Mouse (Mus musculus): ENCODE measurements around the gene Hmcn1. TPM values are rescaled to one million over a fixed set of nuclear protein-coding genes. Genes with fewer than 3 reads are reported as not detected.

Gene Hmcn1
- total RNA-seq, 2 experiments from 2014 or later = 12.9 to 13.1 TPM

DNA sequence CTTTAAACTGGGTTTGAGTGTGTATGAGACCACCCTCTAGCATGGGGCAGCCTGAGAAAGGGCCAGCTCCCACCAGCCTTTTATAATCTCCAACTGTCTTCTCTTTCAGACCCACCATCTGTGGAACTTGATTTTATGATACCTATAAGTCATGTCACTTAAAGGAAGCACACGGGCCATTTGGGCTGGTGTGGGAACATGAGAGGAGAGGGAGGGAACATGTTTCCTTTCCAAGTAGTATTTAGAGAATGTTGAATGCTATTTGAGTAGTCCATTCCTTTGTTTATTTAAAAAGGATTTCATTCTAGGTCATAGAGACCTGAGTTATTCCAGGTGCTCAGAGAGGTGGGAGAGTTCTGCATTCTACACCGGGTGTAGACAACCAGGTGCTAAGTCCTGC, 1.4 kb upstream of the Hmcn1 start:
- DNase-seq = no peak
- intact Hi-C loops (cut with DNase I) = loop anchor here (2.0 to 5.0 kb wide), 3 partner anchors 14 to 72 kb away; no protein-coding TSS in a partner anchor

- DNase-seq = no peak
- intact Hi-C loops (cut with DNase I) = loop anchor here (2.0 to 5.0 kb wide), 2 partner anchors 16 to 70 kb away; no protein-coding TSS in a partner anchor
Measured at GRCm38 (mm10) chr1:150992711-150993161, 499 bp downstream of the Hmcn1 start.

DNA sequence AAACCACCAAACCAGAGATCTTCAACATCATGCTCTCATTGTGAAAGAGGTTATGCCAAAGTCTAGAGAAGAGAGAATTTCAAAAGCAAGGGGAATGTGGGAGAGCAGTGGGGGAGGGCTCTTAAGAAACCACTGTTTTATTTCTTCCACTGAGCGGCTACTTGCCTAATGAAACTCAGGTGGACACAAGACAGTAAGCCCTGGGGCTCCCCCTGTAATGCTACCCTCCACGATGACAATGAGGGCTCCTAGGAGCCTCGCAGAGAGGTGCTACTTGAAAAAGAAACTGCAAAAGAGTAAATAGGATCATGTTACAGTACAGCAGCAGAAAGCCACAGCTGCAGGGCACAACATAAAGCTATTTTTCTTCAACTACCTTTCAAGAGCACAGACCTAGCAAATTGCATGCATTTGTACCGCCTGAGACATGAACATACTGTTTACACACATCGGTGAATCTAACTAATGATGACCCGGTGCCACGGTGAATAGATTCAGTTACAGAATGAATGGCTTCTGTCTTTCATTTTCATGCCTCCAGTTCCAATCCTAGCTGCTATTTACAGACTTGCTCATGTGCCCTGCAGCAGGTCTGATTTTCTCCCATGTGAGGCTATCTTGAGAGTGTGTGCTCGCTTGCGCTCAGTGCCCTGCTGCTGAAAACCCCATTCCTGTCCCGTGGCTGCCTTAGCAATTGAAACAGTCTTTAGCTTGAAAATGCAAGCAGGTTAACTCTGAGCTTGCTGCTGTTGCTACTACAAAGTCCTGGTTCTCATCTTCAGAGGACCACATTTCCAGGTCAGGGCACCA, 1.3 kb downstream of the Hmcn1 start:
- intact Hi-C loops (cut with DNase I) = loop anchor here (2.0 to 5.0 kb wide), 2 partner anchors 15 to 70 kb away; no protein-coding TSS in a partner anchor
- DNase-seq = peak; percentile 14 to 33

GRCm38 (mm10) chr1:150984888-150985287, 8.3 kb downstream of the Hmcn1 start:
- no peak for DNase-seq
- intact Hi-C loops (cut with DNase I) = no loop called here

DNA sequence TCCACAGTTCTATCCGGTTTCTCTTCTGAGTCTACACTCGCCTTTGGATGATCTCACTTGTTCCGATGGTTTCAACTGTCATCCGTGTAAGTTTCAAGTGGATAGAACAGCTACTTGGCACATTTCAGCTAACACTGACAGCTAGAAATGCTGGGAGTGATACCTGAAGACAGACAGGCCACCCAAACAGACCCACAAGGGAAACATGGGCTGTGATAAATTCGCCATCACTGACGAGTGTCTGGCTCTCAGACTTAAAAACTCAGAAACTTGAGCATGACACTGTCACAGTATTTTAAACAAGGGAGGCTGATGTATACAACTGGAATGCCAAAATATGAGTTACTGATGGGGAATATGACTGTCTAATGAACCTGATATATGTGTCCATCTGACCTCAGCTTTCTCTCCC, 9.1 kb downstream of the Hmcn1 start:
- intact Hi-C loops (cut with DNase I) = no loop called here
- DNase-seq = no peak

- no peak for DNase-seq
- intact Hi-C loops (cut with DNase I) = no loop called here
Measured at GRCm38 (mm10) chr1:150978651-150979050, 14.6 kb downstream of the Hmcn1 start.

GRCm38 (mm10) chr1:150976263-150976662, 17.0 kb downstream of the Hmcn1 start:
- intact Hi-C loops (cut with DNase I) = loop anchor here (2.0 kb wide), 1 partner anchor 17 kb away; the partner anchor contains the start of gene Hmcn1
- peak; percentile 25 to 43 for DNase-seq

GRCm38 (mm10) chr1:150959486-150960074, 33.7 kb downstream of the Hmcn1 start:
- intact Hi-C loops (cut with DNase I) = loop anchor here (5.0 kb wide), 1 partner anchor 38 kb away; no protein-coding TSS in a partner anchor
- no peak for DNase-seq

DNA sequence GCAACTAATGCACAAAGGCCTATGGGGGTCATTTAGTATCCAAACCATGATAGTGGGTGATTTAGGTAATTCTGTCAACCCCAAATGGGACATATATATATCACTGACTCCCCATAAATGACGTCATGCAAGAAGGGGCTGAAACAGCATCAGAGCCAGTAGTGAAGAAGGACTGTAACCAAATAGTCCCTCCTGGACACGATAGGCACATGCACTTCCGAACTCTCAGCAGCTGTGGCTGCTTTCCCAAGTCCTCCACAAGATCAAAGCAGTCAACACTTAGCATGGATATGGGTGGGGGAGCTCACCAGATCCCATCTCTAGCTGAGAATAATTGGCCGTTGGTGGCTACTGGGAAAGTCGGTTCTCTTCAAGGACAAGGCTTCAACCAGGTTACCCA, 42.2 kb downstream of the Hmcn1 start:
- DNase-seq = no peak
- intact Hi-C loops (cut with DNase I) = no loop called here

- intact Hi-C loops (cut with DNase I) = no loop called here
- DNase-seq = no peak
Measured at GRCm38 (mm10) chr1:150950046-150950445, 43.2 kb downstream of the Hmcn1 start.

GRCm38 (mm10) chr1:150948911-150949310, 44.3 kb downstream of the Hmcn1 start:
- DNase-seq = no peak
- intact Hi-C loops (cut with DNase I) = no loop called here

DNA sequence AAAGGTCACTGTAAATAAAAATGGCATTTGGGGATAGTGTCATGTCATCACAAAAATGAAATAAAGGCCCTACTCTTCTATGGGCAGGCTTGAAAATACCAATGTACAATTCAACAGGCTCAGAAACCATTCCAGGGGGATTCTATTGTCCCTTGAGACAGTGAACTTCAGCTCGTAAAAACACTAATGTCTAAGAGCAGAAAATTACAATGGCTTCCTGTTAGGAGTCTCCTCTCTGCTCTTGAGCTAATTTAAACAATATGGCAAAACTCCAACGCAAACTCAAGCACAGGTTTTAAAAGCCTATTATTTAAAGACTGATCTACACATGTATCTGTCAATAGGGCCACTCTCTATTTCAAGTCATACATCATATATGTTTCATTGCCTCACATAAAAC, 49.6 kb downstream of the Hmcn1 start:
- intact Hi-C loops (cut with DNase I) = no loop called here

DNA sequence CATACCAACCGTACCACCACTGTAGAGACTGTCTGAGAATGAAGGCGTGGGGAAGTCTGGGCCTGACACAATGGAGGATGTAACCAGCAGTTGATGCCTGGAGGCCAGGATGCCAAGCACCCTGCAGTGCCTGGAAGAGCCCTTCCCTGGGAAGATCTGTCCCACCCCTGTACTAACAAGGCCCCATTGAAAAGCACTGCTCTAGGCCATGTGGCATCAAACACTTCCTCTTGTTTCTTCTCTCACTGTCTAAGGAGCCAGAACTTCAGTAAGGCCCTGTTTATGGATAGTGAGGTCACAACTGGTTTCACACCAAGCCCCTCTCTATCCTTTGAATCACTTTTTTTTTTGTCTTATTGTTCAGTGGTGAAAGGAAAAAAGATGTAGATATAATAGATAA, 51.1 kb downstream of the Hmcn1 start:
- intact Hi-C loops (cut with DNase I) = no loop called here
- DNase-seq = no peak

More for the DNA sequence above, 49.6 kb downstream of the Hmcn1 start:
- no peak for DNase-seq

DNA sequence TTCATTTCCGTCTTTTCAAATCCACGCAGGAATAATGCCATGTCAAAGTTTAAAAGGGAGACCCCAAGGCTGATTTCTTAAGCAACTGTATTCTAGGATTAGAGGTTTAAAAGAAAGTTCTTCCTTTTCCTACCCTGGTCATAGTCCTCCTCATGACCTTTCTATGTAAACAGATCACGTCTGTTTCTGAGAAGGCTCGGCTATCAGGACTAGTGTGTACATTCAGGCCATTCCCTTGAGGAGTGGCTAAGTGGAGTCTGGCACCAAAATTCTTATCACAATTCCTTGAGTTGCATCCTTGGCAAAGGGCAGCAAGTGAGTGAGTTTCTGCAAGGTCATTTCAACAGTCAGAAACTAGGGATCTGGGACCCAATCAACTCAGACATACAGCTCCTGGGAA, 56.4 kb downstream of the Hmcn1 start:
- intact Hi-C loops (cut with DNase I) = no loop called here
- no peak for DNase-seq

DNA sequence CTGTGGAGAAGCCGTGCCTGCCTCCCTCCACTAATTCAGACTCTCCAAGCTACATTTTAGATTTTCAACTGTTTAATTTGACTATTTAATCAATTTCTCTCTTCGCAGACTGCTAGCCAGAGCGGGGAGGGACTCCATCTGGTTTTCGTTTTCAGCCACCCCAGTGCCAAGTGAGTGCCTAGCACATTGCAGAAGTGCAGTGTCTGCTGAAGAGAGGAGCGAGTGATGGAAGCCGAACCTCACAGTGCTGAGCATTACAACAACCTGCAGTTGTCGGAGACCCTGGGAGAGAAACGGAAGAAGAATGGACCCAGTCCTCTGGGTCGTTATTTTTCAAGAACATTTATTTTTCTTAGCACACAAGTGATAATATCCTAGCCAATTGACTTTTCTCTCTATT, 59.6 kb downstream of the Hmcn1 start:
- intact Hi-C loops (cut with DNase I) = no loop called here

GRCm38 (mm10) chr1:150920860-150921259, 72.4 kb downstream of the Hmcn1 start:
- no peak for DNase-seq
- intact Hi-C loops (cut with DNase I) = loop anchor here (1.0 to 5.0 kb wide), 4 partner anchors 71 to 379 kb away; partner anchors contain the start of gene Hmcn1

More for the DNA sequence above, 59.6 kb downstream of the Hmcn1 start:
- peak; percentile 12 to 18 for DNase-seq

GRCm38 (mm10) chr1:150920276-150920675, 73.0 kb downstream of the Hmcn1 start:
- intact Hi-C loops (cut with DNase I) = loop anchor here (1.0 to 5.0 kb wide), 4 partner anchors 72 to 378 kb away; partner anchors contain the start of gene Hmcn1
- DNase-seq = peak; percentile 50 to 78

GRCm38 (mm10) chr1:150914936-150915335, 78.3 kb downstream of the Hmcn1 start:
- peak in 1 of 2 experiments; percentile 20 for DNase-seq

GRCm38 (mm10) chr1:150913586-150914136, 79.6 kb downstream of the Hmcn1 start:
- DNase-seq = no peak
- intact Hi-C loops (cut with DNase I) = no loop called here

More at GRCm38 (mm10) chr1:150914936-150915335, 78.3 kb downstream of the Hmcn1 start:
- intact Hi-C loops (cut with DNase I) = loop anchor here (5.0 kb wide), 1 partner anchor 88 kb away; no protein-coding TSS in a partner anchor

DNA sequence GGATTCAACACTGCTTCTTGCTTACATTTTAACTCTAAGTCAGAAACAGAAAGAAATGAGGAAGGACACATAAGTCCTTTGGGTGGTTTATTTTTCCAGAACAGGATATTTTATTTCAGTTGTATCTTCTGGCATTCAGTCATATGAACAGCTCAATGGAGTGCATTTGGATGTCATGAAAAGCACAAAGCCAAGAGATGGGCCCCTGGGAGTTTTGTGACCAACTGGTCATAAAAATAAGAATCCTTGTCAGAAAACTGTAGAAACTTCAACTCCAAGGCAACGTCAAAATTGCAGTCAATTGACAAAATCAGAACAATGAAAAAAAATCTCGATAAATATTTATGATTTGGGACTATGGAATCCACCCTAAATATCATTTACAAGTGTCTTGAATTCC, 83.6 kb downstream of the Hmcn1 start:
- no peak for DNase-seq
- intact Hi-C loops (cut with DNase I) = no loop called here

- DNase-seq = no peak
- intact Hi-C loops (cut with DNase I) = no loop called here
Measured at GRCm38 (mm10) chr1:150893677-150894188, 99.5 kb downstream of the Hmcn1 start.

All from heart, postnatal 36 days (tissue).